Mouse (Mus musculus): Measurements from ENCODE around the gene Kcnh7.

The Kcnh7 gene

GRCm38 (mm10) chr2:62645475-62645874 is 538.6 kb downstream of the Kcnh7 start:
- DNase-seq (ENCODE audit: low spot score) = no peak

GRCm38 (mm10) chr2:62644891-62645290 is 539.2 kb downstream of the Kcnh7 start:
- no peak for DNase-seq (ENCODE audit: low spot score)
